Mouse (Mus musculus): ENCODE measurements at regions not wholly inside any gene's neighbourhood (a gene's known extent, or its start where the extent isn't known, plus 50 kb on each side); places are given as distances from the start of the nearest gene placed in this dataset.

DNA sequence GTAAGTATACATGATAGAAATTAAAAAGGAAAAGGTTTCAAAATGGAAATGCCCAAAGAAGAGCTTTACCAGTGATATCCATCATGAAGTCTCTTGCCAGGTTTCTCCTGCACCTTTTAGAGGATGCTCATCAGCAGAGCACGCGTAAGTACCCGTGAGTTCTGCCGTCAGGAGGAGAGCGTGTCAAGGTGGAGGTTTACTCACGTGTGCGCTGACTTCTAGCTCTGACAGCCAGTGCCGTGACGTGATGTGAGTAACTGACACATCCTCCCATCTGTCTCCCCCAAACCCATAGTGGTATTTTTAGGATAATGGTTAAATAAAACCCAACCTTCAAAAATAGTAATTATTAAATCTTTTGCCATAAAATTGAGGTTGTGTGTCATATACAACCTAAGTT lies 55.3 kb downstream of the Adra2a start:
- no peak overlapping the region for H3K4me2 ChIP-seq (replicated peaks; ENCODE audit: low read depth, low read length)
- H3K36me3 ChIP-seq (ENCODE audit: control insufficient read depth, insufficient read depth, low read length), result no peaks in the 10 kb centered on the region
- H3K4me3 ChIP-seq (ENCODE audit: low read depth, low read length), result no peak overlapping the region
- no peaks in the 10 kb centered on the region for H3K9me3 ChIP-seq (ENCODE audit: control insufficient read depth, low read length)
- no peak overlapping the region for H3K27ac ChIP-seq (ENCODE audit: low read depth, low read length)
- ATAC-seq (ENCODE audit: low FRiP score), result no peak
- H3K9ac ChIP-seq (ENCODE audit: low read depth, low read length), result no peak overlapping the region
- H3K4me1 ChIP-seq (replicated peaks; ENCODE audit: control insufficient read depth, insufficient read depth, low read length), result no peaks in the 10 kb centered on the region
- no peaks in the 10 kb centered on the region for H3K27me3 ChIP-seq (ENCODE audit: control insufficient read depth, insufficient read depth, low read length)
- no peak for DNase-seq (ENCODE audit: low spot score)
- 92% methylated on average over 9 of the region's 9 CpGs for WGBS

DNA sequence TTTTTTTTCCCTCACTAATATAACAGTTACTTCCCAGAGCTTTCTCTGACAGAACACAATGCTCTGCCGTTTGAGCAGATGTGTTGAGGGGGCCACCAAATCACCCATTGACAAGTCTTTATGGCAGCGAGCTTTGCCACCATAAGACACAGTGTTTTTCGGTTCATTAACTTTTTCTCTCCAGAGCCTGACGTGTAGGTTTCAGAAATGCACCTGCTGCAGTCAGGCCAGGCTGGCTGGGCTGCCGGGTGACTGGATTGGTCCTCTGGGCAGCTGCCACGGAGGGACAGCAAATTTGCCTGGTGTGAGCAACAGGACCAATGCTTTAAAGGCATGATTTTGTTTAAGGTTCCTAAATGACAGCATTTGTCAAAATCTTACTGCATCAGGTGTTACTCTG lies 55.8 kb downstream of the Adra2a start:
- H3K9me3 ChIP-seq (ENCODE audit: control insufficient read depth, low read length), result no peaks in the 10 kb centered on the region
- DNase-seq (ENCODE audit: low spot score) (no peak), ATAC-seq (ENCODE audit: low FRiP score) (no peak)
- WGBS, result 62% methylated on average over 6 of the region's 6 CpGs
- no peaks in the 10 kb centered on the region for H3K4me1 ChIP-seq (replicated peaks; ENCODE audit: control insufficient read depth, insufficient read depth, low read length)
- H3K9ac ChIP-seq (ENCODE audit: low read depth, low read length), result no peak overlapping the region
- no peak overlapping the region for H3K4me2 ChIP-seq (replicated peaks; ENCODE audit: low read depth, low read length)
- no peaks in the 10 kb centered on the region for H3K36me3 ChIP-seq (ENCODE audit: control insufficient read depth, insufficient read depth, low read length)
- H3K4me3 ChIP-seq (ENCODE audit: low read depth, low read length), result no peak overlapping the region
- no peak overlapping the region for H3K27ac ChIP-seq (ENCODE audit: low read depth, low read length)
- H3K27me3 ChIP-seq (ENCODE audit: control insufficient read depth, insufficient read depth, low read length), result no peaks in the 10 kb centered on the region

- no peak for ATAC-seq (ENCODE audit: low FRiP score)
- WGBS, result 85% methylated on average over 3 of the region's 3 CpGs
Observed at GRCm38 (mm10) chr19:54106571-54106970, 62.6 kb downstream of the Adra2a start.

GRCm38 (mm10) chr19:54107103-54107821 lies 63.3 kb downstream of the Adra2a start:
- no peaks in the 10 kb centered on the region for H3K36me3 ChIP-seq (ENCODE audit: control insufficient read depth, insufficient read depth, low read length)
- H3K4me1 ChIP-seq (replicated peaks; ENCODE audit: control insufficient read depth, insufficient read depth, low read length), result no peaks in the 10 kb centered on the region
- no peak overlapping the region for H3K9ac ChIP-seq (ENCODE audit: low read depth, low read length)
- ATAC-seq (ENCODE audit: low FRiP score) (peak; percentile 77), DNase-seq (ENCODE audit: low spot score) (peak; percentile 31)
- no peak overlapping the region for H3K27ac ChIP-seq (ENCODE audit: low read depth, low read length)
- no peaks in the 10 kb centered on the region for H3K27me3 ChIP-seq (ENCODE audit: control insufficient read depth, insufficient read depth, low read length)
- no peak overlapping the region for H3K4me3 ChIP-seq (ENCODE audit: low read depth, low read length)
- H3K9me3 ChIP-seq (ENCODE audit: control insufficient read depth, low read length), result no peaks in the 10 kb centered on the region
- WGBS, result 41% methylated on average over 13 of the region's 13 CpGs
- H3K4me2 ChIP-seq (replicated peaks; ENCODE audit: low read depth, low read length), result no peak overlapping the region

More at GRCm38 (mm10) chr19:54106571-54106970, 62.6 kb downstream of the Adra2a start:
- Histone ChIP-seq H3K4me3 (ENCODE audit: low read depth, low read length) (no peak overlapping the region), H3K27ac (ENCODE audit: low read depth, low read length) (no peak overlapping the region), H3K4me2 (replicated peaks; ENCODE audit: low read depth, low read length) (no peak overlapping the region), H3K27me3 (ENCODE audit: control insufficient read depth, insufficient read depth, low read length) (no peaks in the 10 kb centered on the region), H3K36me3 (ENCODE audit: control insufficient read depth, insufficient read depth, low read length) (no peaks in the 10 kb centered on the region), H3K4me1 (replicated peaks; ENCODE audit: control insufficient read depth, insufficient read depth, low read length) (no peaks in the 10 kb centered on the region), H3K9me3 (ENCODE audit: control insufficient read depth, low read length) (no peaks in the 10 kb centered on the region), H3K9ac (ENCODE audit: low read depth, low read length) (no peak overlapping the region)
- DNase-seq (ENCODE audit: low spot score), result no peak

- Histone ChIP-seq H3K4me1 (replicated peaks; ENCODE audit: control insufficient read depth, insufficient read depth, low read length) (no peaks in the 10 kb centered on the region), H3K36me3 (ENCODE audit: control insufficient read depth, insufficient read depth, low read length) (no peaks in the 10 kb centered on the region), H3K4me2 (replicated peaks; ENCODE audit: low read depth, low read length) (no peak overlapping the region), H3K27ac (ENCODE audit: low read depth, low read length) (no peak overlapping the region), H3K9ac (ENCODE audit: low read depth, low read length) (no peak overlapping the region), H3K9me3 (ENCODE audit: control insufficient read depth, low read length) (no peaks in the 10 kb centered on the region), H3K27me3 (ENCODE audit: control insufficient read depth, insufficient read depth, low read length) (no peaks in the 10 kb centered on the region), H3K4me3 (ENCODE audit: low read depth, low read length) (no peak overlapping the region)
- ATAC-seq (ENCODE audit: low FRiP score) (no peak), DNase-seq (ENCODE audit: low spot score) (no peak)
- WGBS, result 90% methylated on average over 6 of the region's 6 CpGs
Observed at GRCm38 (mm10) chr19:54110080-54110479, 66.1 kb downstream of the Adra2a start.

DNA sequence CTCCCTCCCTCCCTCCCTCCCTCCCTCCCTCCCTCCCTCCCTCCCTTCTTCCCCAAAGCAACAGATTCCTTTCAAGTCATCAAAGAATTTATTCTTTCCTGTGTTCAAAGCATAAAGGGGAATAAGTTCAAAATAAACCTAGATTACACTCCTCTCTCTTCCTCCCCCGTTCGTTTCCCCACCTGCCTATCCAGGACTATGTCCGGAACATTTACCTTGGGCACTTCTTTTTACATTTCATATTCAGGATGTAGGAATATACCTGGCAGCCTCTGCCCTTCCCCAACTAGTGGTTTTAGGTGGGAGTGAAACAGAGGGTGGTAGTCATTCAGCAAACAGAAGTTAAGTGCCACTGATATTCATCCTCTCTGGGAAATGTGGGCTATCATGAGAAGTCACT lies 68.7 kb downstream of the Adra2a start:
- Histone ChIP-seq H3K4me1 (replicated peaks; ENCODE audit: control insufficient read depth, insufficient read depth, low read length) (0 out of 2 replicates have a peak, but pooled peaks cover 2% of the 10 kb centered on the region), H3K27ac (ENCODE audit: low read depth, low read length) (no peak overlapping the region), H3K9me3 (ENCODE audit: control insufficient read depth, low read length) (no peaks in the 10 kb centered on the region), H3K4me3 (ENCODE audit: low read depth, low read length) (no peak overlapping the region), H3K27me3 (ENCODE audit: control insufficient read depth, insufficient read depth, low read length) (no peaks in the 10 kb centered on the region), H3K9ac (ENCODE audit: low read depth, low read length) (no peak overlapping the region), H3K4me2 (replicated peaks; ENCODE audit: low read depth, low read length) (no peak overlapping the region), H3K36me3 (ENCODE audit: control insufficient read depth, insufficient read depth, low read length) (no peaks in the 10 kb centered on the region)
- ATAC-seq (ENCODE audit: low FRiP score) (no peak), DNase-seq (ENCODE audit: low spot score) (no peak)
- 86% methylated on average over 3 of the region's 3 CpGs for WGBS

GRCm38 (mm10) chr19:54113421-54113820 lies 69.5 kb downstream of the Adra2a start:
- ATAC-seq (ENCODE audit: low FRiP score) (no peak), DNase-seq (ENCODE audit: low spot score) (no peak)
- H3K4me3 ChIP-seq (ENCODE audit: low read depth, low read length), result no peak overlapping the region
- 0 out of 2 replicates have a peak, but pooled peaks cover 2% of the 10 kb centered on the region for H3K4me1 ChIP-seq (replicated peaks; ENCODE audit: control insufficient read depth, insufficient read depth, low read length)
- no peak overlapping the region for H3K9ac ChIP-seq (ENCODE audit: low read depth, low read length)
- 45% methylated on average over 6 of the region's 6 CpGs for WGBS
- H3K36me3 ChIP-seq (ENCODE audit: control insufficient read depth, insufficient read depth, low read length), result no peaks in the 10 kb centered on the region
- H3K9me3 ChIP-seq (ENCODE audit: control insufficient read depth, low read length), result no peaks in the 10 kb centered on the region
- H3K27ac ChIP-seq (ENCODE audit: low read depth, low read length), result no peak overlapping the region
- no peak overlapping the region for H3K4me2 ChIP-seq (replicated peaks; ENCODE audit: low read depth, low read length)
- no peaks in the 10 kb centered on the region for H3K27me3 ChIP-seq (ENCODE audit: control insufficient read depth, insufficient read depth, low read length)

DNA sequence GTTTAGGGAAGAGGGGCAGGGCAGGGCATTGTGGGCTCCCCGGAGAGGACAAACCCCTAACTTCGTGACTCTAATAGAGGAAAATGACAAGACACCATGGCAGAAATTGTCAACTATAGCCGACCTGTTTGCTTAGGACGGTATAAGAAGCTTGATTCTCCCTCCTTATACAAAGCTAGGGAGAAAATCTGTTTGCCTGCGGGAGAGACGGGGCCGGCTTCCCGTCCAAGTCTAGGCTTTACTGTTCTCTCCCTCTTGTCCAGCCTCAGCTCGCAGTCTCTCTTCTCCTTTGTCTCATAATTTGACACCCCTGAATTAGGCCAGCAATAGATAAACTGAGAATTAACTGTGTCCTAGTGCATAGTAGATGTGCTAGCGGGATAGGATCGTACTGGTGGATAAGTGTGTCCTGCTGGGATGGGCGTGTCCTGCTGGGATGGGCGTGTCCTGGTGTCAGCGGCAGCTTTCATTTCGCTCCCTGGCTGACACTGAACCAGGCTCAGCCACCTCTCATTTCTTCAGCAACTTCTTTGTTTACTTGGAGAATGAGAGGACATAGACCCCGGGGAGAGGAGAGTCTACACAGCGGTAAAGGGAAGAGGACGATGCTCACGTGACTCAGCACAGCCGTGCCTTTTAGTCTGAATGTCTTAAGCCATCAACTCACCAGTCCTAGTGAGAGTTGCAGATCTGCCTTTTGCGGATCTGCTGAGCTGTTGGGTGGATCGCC lies 70.8 kb downstream of the Adra2a start:
- Histone ChIP-seq H3K36me3 (ENCODE audit: control insufficient read depth, insufficient read depth, low read length) (no peaks in the 10 kb centered on the region), H3K9me3 (ENCODE audit: control insufficient read depth, low read length) (no peaks in the 10 kb centered on the region), H3K4me3 (ENCODE audit: low read depth, low read length) (peak overlapping the region; percentile 42), H3K4me2 (replicated peaks; ENCODE audit: low read depth, low read length) (peak overlapping the region; percentile 53), H3K4me1 (replicated peaks; ENCODE audit: control insufficient read depth, insufficient read depth, low read length) (0 out of 2 replicates have a peak, but pooled peaks cover 2% of the 10 kb centered on the region), H3K27ac (ENCODE audit: low read depth, low read length) (no peak overlapping the region), H3K9ac (ENCODE audit: low read depth, low read length) (peak overlapping the region; percentile 34; the same call in 1 of the 2 replicates), H3K27me3 (ENCODE audit: control insufficient read depth, insufficient read depth, low read length) (no peaks in the 10 kb centered on the region)
- DNase-seq (ENCODE audit: low spot score) (peak; percentile 72), ATAC-seq (ENCODE audit: low FRiP score) (peak; percentile 90)
- WGBS, result 8% methylated on average over 22 of the region's 22 CpGs

DNA sequence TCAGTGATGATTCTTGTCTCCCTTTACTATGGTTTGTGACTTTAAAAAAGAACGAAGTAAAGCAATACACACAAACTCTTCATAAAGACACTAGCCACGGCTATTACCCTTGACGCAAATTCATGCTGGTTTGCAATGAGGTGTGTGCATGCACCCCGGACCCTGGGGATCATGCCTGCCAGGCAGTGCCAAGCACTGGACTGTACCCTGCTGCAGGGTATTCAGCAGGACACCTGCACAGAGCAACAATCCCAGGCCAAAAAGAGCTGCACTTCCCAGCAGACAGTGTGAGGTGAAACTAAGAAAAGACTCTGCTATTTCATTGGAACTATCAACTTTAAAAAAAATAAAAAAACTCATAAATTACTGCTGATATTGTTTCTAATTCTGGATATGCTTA lies 71.4 kb downstream of the Adra2a start:
- Histone ChIP-seq H3K4me2 (replicated peaks; ENCODE audit: low read depth, low read length) (peak overlapping the region; percentile 53), H3K9ac (ENCODE audit: low read depth, low read length) (no peak overlapping the region; the same call in 1 of the 2 replicates), H3K27me3 (ENCODE audit: control insufficient read depth, insufficient read depth, low read length) (no peaks in the 10 kb centered on the region), H3K9me3 (ENCODE audit: control insufficient read depth, low read length) (no peaks in the 10 kb centered on the region), H3K4me3 (ENCODE audit: low read depth, low read length) (peak overlapping the region; percentile 42), H3K36me3 (ENCODE audit: control insufficient read depth, insufficient read depth, low read length) (no peaks in the 10 kb centered on the region), H3K27ac (ENCODE audit: low read depth, low read length) (no peak overlapping the region), H3K4me1 (replicated peaks; ENCODE audit: control insufficient read depth, insufficient read depth, low read length) (0 out of 2 replicates have a peak, but pooled peaks cover 2% of the 10 kb centered on the region)
- no peak for DNase-seq (ENCODE audit: low spot score)
- WGBS, result 40% methylated on average over 4 of the region's 4 CpGs
- ATAC-seq (ENCODE audit: low FRiP score), result peak; percentile 43

Measured in hindbrain, embryonic 11.5 days (tissue).